Mouse (Mus musculus) neural tube, postnatal 0 days (tissue): ENCODE measurements around the gene Gng3. TPM values are rescaled to one million over a fixed set of nuclear protein-coding genes. Genes with fewer than 3 reads are reported as not detected.

Source experiments
- microRNA-seq: library from miRNA; unstranded; fragments of <30 nt; microRNA quantifications from one replicate; pipeline ENCODE4, GENCODE M21; 2016
- polyA plus RNA-seq: library from polyadenylated mRNA; unstranded; fragments of >200 nt; fragmentation: Nextera tagmentation; extraction: Ambion mirVana; gene quantifications from 2 replicates; pipeline ENCODE4 v1.2.1, GENCODE M21; 2015

The Gng3 gene
- polyA plus RNA-seq = 623 and 651 TPM in 2 replicates

DNA sequence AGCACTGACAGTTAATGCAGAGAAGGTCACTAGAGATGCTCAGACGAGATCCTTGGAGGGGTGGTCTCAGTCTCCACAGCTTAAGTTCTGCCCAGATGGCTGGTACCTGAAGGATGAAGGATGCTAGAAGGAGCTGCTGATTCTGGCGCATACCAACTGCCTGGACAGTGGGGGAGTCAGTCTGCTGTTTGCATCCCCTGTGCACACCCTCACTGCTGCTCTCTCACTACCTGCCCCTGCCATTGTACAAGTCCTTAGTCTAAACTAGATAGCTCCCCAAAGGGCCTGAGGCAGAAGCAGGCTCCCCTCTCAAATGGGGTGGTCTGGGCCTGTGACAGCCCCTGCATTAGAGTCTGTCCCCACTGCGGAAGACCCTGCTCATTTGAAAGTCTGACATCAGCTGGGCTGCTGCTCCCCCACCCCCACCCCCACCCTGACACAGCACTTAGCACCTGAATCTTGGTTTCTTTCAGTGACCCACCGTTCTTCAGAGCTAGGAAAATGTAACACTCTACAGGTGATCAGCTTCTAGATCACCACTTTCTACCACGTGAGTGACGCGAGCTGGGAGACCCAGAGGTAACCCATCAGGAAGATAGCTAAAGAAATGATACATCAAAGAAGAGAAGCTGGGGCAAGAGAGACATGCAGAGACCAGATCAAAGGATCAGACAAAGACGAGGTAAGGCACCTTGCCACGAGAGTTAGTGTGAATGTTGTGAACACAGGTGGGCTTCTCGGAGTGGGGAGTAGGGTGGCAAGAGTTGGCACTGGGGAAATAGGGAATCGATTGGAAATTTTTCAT, at the start of gene Gng3:
Gene Gng3 (minus strand): TSS at position 92 of the 805 bp plus-strand sequence.

DNA sequence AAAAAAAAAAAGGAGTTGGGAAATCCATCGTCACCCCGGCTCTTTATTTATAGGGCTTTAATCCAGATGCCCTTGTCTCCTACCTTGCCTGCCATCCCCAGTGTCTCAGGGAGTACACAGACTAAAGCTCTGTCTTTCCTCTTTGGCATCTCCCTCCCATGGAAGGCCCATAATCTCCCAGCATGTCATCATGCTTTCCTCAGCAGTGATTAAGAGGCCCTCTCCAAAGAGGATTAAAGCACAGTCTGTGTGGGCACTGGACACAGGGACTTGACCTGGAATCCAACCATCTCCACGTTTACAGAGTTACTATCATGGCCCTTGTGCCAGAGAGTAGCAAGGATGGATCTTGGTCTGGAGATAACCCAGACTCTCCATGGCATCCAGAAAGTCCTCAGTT, 44.6 kb upstream of the Gng3 start, which contains the start of the genes Lbhd1 and Gm49403:
Gene Lbhd1 (plus strand): TSS at position 117 of the 400 bp plus-strand sequence.
Gene Gm49403 (plus strand): TSS at position 315 of the 400 bp plus-strand sequence.

DNA sequence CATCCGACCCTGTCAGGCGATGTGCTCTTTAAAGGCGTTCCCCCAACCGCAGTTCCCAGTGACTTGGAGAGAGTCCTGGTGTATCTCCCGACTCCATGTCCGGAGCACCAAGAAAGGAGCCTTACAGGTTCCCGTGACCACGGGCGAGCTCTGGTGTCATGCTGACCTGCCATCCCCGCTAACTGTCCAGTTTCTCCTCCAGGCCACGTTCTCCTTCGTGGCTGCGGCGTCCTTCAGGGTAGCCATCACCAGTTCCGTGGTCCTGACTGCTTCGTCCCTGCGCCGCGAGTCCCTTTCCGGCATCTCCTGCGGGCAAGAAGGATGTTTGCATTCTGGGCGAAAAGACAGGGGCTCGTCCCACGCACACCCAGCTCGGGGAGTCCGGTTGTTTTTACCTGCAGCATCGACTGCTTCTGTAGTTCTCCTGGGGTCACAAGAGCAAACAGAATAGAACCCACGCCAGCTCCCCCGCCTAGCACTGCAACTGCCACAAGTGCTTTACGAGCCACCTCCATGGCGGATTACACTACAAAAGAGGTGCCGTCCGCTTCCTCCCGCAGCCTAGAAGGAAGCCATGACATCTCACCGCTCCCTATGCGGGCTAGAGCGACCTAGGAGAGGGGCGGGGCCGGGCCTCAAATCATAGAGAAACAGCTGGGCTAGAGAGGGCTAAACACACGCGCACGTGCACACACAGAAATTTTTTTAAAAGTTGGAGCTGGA, 41.5 kb upstream of the Gng3 start, which contains the start of gene Uqcc3:
Gene Uqcc3 (minus strand): TSS at position 613 of the 723 bp plus-strand sequence.

DNA sequence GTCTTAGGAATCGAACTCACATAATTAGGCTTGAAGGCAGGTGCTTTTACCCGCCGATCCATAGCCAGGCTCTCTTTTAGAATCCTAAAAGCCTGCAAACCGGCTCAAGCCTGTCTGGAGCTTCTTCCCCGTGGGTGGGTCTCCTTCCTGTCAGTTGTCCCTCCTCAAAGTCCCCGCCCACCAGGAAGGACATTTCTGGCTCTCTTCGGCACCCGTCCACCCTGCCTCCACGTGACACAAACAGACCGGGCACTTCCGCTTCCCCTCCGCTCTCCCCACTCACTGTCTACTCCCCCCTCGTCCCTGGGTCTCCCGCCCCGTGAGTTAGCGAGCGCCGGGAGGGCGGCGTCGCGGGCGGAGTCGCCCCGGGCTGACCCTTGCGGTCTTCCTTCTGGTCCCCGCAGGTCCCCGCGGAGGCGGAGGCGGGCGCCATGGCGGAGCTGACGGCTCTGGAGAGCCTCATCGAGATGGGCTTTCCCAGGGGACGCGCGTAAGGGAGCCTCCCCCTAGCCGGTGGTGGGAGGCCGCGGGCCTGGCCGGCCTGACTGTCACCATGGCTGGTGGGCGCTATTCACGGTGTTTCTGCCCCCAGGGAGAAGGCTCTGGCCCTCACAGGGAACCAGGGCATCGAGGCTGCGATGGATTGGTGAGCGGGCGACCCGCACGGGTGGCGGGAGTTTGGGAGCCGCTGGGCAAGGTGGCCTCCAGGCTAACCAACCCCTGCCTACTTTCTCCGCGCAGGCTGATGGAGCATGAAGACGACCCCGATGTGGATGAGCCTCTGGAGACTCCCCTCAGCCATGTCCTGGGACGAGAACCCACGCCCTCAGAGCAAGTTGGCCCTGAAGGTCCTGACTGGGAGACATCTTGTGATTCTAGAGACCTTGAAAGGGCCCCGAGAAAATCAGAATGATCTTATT, 32.5 kb upstream of the Gng3 start, which contains the start of gene Ubxn1:
Gene Ubxn1 (plus strand): TSS at position 230 of the 920 bp plus-strand sequence.

DNA sequence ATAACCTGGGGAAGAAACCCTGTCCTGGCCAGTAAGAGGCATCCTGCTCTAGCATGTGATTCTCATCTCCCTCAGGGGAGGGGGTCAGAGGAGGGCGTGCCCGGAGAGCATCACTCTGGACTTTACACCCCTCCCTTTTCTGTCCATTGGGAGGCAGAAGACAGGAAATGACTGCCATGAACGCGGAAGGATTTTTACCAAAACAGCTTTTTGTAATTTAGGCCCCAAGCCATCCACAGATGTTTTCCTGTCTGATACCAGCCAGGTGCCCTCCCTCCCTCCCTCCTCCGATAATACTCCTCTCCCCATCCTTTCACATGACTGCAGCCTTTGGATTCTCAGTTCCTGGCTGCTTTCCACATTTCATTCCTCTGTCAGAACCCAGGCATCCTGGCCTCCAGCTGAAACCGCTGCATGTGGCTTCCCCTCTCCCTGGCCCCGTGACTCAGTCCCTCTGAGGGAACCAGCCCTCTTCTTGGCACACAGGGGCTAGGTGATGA, 11.5 kb upstream of the Gng3 start, which contains the start of gene Lrrn4cl:
Gene Lrrn4cl (plus strand): TSS at position 367 of the 500 bp plus-strand sequence.

DNA sequence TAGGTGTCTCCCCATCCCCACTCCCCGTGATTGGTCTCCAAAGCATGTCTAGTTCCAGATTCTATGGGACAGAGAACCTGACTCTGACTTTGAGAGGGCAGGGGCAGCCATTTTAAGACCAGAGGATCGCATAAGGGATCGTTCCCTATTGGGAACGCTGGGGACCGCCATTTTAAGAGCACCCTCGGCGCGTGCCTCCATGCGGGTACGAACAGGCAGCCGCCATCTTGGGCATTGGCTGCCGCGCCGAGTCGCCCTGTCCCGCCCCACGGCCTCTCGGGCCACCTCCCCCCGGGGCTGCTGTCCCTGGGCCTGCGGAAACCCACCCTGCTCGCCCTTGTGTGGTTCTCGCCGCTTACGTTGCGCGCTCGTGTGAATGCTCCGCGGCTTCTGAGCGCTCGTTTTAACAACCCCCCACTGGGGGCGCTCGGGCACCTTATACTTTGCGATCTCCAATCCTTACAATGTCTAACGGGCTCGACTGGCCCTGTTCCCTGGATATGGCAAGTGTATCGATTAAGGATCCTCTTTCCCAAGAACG, 1.7 kb downstream of the Gng3 start, which contains the start of gene Bscl2:
Gene Bscl2 (plus strand): TSS at position 217 of the 541 bp plus-strand sequence.

DNA sequence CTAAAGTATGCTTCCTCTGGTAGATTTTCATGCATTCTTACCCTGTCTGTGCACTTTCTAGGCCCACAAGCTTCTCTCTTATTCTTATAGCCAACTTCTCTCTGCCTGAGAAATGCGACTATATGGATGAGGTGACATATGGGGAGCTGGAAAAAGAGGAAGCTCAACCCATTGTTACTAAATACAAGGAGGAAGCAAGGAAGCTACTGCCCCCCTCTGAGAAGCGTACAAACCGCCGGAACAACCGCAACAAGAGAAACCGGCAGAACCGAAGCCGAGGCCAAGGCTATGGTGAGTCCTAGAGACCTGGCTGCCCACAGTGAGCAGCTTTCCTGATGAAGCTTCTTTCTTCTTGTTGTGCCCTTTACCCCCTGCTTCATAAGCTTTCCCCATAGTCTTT, 9.3 kb downstream of the Gng3 start, which contains the start of gene AC129217.1:
Gene AC129217.1 (plus strand): TSS at position 114 of the 400 bp plus-strand sequence.

DNA sequence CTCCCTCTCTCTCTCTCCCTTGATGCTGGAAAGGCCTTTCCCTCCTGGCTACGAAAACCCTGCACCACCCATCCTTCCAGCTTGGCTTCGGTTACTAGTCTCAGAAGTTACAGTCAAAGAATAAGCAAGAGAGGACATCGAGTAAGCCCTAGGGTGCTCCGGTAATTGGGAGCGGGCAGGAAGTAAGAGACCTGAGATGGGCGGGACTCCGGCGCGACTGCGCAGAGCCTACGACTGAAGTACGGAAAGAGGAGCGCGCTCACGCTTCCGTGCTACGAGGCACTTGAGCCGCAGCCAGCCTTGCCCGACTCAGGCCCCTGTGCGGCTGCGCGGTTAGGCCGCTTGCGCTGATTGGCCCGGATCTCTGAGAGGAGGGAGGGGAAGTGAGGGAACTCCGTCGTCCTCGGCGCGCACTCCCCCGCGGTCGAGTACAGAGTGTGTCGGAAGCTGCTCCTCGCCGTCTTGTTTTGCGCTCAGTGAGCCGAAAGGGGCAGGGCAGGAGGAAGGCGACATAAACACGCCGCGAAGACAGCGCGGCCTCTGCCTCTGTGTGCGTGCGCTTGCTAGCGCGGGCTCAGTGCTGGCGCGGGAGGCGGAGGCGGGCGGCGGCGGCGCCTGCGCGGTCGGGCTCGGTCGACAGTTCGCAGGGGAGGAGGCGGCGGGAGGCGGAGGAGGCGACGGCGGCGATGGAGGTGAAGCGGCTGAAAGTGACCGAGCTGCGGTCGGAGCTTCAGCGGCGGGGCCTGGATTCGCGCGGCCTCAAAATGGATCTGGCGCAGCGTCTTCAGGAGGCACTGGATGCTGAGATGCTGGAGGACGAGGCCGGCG, 19.2 kb downstream of the Gng3 start, which contains the start of gene Hnrnpul2:
Gene Hnrnpul2 (plus strand): TSS at position 415 of the 828 bp plus-strand sequence.

DNA sequence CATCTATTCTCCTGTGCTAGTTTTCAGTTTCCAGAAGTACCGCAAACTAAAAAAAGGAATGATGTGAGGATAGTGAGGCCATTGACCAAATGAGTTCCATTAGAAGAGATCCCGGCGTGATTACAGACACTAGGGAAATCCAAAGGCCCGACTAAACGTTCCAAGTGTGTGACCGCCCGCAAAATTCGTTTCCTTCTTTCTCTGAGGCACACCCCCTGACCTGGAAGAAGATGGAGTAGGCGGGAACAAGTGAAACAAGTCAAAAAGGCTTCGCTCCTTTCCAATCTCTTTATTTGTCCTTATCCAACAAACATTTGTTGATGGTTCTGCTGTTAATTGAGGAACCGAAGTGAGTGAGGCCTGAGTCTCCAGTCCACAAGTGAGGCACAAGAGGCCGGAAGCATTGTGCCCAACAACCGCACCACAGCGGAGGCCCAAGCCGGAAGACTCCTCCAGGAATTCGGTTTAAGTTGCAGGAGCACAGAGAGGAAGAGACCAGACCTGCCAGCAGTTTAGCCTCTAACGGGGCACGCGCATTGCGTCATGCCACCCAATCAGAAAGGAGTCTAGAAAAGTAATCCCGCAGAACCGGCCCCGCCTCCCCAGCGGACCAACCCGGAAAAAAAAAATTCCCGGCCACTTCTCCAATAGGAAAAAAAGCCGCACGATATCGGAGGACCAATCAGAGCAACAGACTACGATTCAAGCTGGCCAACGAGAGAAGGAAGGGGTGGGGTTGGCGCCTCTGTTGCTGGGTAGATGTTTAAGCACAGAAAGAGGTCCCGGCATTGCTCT, 20.0 kb downstream of the Gng3 start, which contains the start of gene Ttc9c:
Gene Ttc9c (minus strand): TSS at position 533 of the 795 bp plus-strand sequence.

DNA sequence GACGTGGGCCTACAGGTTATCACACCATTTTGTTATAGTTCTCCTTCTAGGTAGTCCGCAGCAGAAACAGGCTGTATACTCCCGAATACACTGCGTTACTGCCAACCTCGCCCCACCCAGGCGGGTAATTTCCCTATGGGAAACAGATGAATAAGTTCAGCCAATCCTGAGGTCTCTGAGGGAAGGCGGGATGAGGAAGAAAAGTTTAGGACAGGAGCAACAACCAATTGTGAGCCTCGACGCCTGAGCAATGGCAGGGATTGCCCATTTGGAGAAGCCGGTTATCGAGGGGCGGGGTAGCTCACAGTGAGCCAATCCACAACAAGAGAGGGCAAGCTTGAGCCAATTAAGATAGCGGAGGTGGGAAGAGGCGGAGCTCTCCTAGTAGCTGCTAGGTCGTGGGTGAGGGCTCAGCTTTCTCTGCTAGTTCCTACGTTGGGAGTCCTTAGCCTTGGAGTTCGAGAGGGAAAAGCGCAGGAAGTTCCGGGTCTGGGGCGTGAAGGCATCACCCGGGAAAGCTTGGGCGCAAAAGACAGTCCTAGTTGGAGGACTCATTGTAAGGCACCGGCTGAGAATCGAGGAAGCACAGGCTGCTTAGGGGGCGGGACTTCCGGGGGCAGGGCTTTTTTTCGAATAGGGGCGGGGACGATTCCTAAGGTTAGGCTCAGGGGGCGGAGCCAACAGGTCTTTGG, 36.7 kb downstream of the Gng3 start, which contains the start of gene Zbtb3:
Gene Zbtb3 (plus strand): TSS at position 426 of the 692 bp plus-strand sequence.

DNA sequence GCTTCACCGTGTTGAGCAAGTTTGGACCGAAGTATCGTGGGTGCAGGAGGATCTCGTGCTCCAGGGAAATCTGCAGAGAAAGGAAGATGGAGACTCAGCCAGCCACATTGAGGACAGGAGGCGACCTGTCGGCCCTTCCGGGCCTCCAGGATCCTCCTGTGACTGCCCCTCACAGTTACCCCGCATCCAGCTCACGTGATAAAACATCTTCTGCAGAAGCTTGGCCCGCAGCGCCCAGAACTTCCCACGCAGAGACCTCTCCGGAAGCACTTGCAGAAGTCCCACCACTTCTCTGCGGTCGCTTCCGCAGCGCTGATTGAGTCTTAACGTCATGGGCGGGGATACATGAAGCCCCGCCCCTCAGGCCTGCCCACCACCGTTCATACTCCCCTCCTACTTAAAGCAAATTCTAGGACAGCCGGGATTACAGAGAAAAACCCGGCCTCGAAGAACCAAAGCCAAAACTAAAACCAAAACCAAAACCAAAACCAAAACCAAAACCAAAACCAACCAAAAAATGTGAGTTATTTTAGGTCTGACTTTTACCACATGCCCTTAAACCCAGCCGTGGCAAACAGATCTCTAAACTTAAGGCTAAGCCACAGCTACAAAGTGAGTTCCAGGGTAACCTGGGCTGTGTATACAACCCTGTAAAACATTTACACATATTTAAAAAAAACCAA, 40.6 kb downstream of the Gng3 start, which contains the start of gene Polr2g:
Gene Polr2g (minus strand): TSS at position 314 of the 683 bp plus-strand sequence.

Small RNA genes within 50 kb of the gene (microRNA-seq; reads per million reads assigned to microRNA genes)
- gene Mir5136 = not detected

Other genes with a start within 250 kb of the Gng3 start
- 15.3 and 15.7 TPM in 2 replicates for gene Slc22a8, start 247.9 kb downstream of the Gng3 start, polyA plus RNA-seq
- 1.7 and 2.9 TPM in 2 replicates for gene Slc22a6, start 221.2 kb downstream of the Gng3 start, polyA plus RNA-seq
- gene Chrm1, start 175.4 kb downstream of the Gng3 start, polyA plus RNA-seq = 0.71 and 0.81 TPM in 2 replicates
- 178 and 184 TPM in 2 replicates for gene Slc3a2, start 115.8 kb downstream of the Gng3 start, polyA plus RNA-seq
- 76.3 and 80.4 TPM in 2 replicates for gene Wdr74, start 103.4 kb downstream of the Gng3 start, polyA plus RNA-seq
- gene 1700092M07Rik, start 98.5 kb downstream of the Gng3 start, polyA plus RNA-seq = 0.85 and 2.0 TPM in 2 replicates
- 86.2 and 95.5 TPM in 2 replicates for gene Stx5a, start 97.8 kb downstream of the Gng3 start, polyA plus RNA-seq
- 63.2 and 80.5 TPM in 2 replicates for gene Nxf1, start 82.1 kb downstream of the Gng3 start, polyA plus RNA-seq
- gene Tmem223, start 68.2 kb downstream of the Gng3 start, polyA plus RNA-seq = 257 and 285 TPM in 2 replicates
- 31.8 and 35.1 TPM in 2 replicates for gene Tmem179b, start 64.7 kb downstream of the Gng3 start, polyA plus RNA-seq
- gene Taf6l, start 52.8 kb downstream of the Gng3 start, polyA plus RNA-seq = 23.3 and 25.3 TPM in 2 replicates
- gene Polr2g, start 40.6 kb downstream of the Gng3 start, polyA plus RNA-seq = 167 and 188 TPM in 2 replicates
- 5.0 and 5.5 TPM in 2 replicates for gene Zbtb3, start 36.6 kb downstream of the Gng3 start, polyA plus RNA-seq
- 45.1 and 45.3 TPM in 2 replicates for gene Ttc9c, start 19.9 kb downstream of the Gng3 start, polyA plus RNA-seq
- 6.9 and 7.5 TPM in 2 replicates for gene Hnrnpul2, start 19.2 kb downstream of the Gng3 start, polyA plus RNA-seq
- not detected in 2 replicates for gene AC129217.1, start 9.4 kb downstream of the Gng3 start, polyA plus RNA-seq
- 124 and 129 TPM in 2 replicates for gene Bscl2, start 1.7 kb downstream of the Gng3 start, polyA plus RNA-seq
- gene Lrrn4cl, start 11.6 kb upstream of the Gng3 start, polyA plus RNA-seq = 1.4 and 2.2 TPM in 2 replicates
- gene Ubxn1, start 32.3 kb upstream of the Gng3 start, polyA plus RNA-seq = 150 and 155 TPM in 2 replicates
- gene Uqcc3, start 41.7 kb upstream of the Gng3 start, polyA plus RNA-seq = 70.9 and 75.2 TPM in 2 replicates
- gene Lbhd1, start 44.5 kb upstream of the Gng3 start, polyA plus RNA-seq = 19.7 and 26.1 TPM in 2 replicates
- not detected in 2 replicates for gene Gm49403, start 44.7 kb upstream of the Gng3 start, polyA plus RNA-seq
- gene 1810009A15Rik, start 49.7 kb upstream of the Gng3 start, polyA plus RNA-seq = 43.2 and 44.0 TPM in 2 replicates
- 0.21 TPM in 1 of 2 replicates, not detected in the other for gene Gm49416, start 49.7 kb upstream of the Gng3 start, polyA plus RNA-seq
- 21.7 and 23.3 TPM in 2 replicates for gene Ints5, start 53.8 kb upstream of the Gng3 start, polyA plus RNA-seq
- gene Ganab, start 58.9 kb upstream of the Gng3 start, polyA plus RNA-seq = 47.1 and 53.9 TPM in 2 replicates
- 83.2 and 86.3 TPM in 2 replicates for gene B3gat3, start 81.2 kb upstream of the Gng3 start, polyA plus RNA-seq
- 5.2 and 5.4 TPM in 2 replicates for gene Rom1, start 90.2 kb upstream of the Gng3 start, polyA plus RNA-seq
- 14.3 and 15.3 TPM in 2 replicates for gene Eml3, start 90.4 kb upstream of the Gng3 start, polyA plus RNA-seq
- 58.6 and 60.1 TPM in 2 replicates for gene Mta2, start 102.7 kb upstream of the Gng3 start, polyA plus RNA-seq
- gene Tut1, start 114.7 kb upstream of the Gng3 start, polyA plus RNA-seq = 15.0 and 18.8 TPM in 2 replicates
- 250 and 257 TPM in 2 replicates for gene Eef1g, start 127.8 kb upstream of the Gng3 start, polyA plus RNA-seq
- 9.2 and 15.0 TPM in 2 replicates for gene Ahnak, start 150.1 kb upstream of the Gng3 start, polyA plus RNA-seq
- gene Scgb1a1, start 248.8 kb upstream of the Gng3 start, polyA plus RNA-seq = not detected in 2 replicates